Comparison of ENCODE assay signal across 28 mouse cellular contexts in genomic region chr9:118003937-118004336, GRCm38 (mm10). TPM values are rescaled to one million over a fixed set of nuclear protein-coding genes. Genes with fewer than 3 reads are reported as not detected.
DNase-seq lines count a peak whose midpoint lies in the region; ATAC-seq and TF ChIP-seq lines count a peak whose summit lies in the region.
"Had no signal": no experiment of that assay in that cellular context is flagged by ENCODE, and none has a peak within 500 bp of the region (broad histone marks: within the 10 kb centered on the region; RNA-seq: fewer than 3 reads in every experiment).

No protein-coding gene starts in this region.

- H3K4me3 ChIP-seq in intestine, embryonic 14.5 days (ENCODE audit: low read depth, low read length) = no peak overlapping the region
- no peak overlapping the region for H3K4me3 ChIP-seq in intestine, postnatal 0 days (ENCODE audit: low read depth, low read length)
- H3K4me3 ChIP-seq in lung, postnatal 0 days (ENCODE audit: low read depth, low read length) = no peak overlapping the region
- no peak overlapping the region for H3K4me3 ChIP-seq in intestine, embryonic 16.5 days (ENCODE audit: low read length)
- H3K4me3 ChIP-seq: heart, embryonic 10.5 days; heart, embryonic 15.5 days; kidney, embryonic 15.5 days; layer of hippocampus, adult 2 months; left cerebral cortex, adult 2 months; liver, embryonic 13.5 days; neural tube, embryonic 12.5 days had no signal

- WGBS in intestine, embryonic 14.5 days = 47% methylated on average over 4 of the region's 4 CpGs
- 66% methylated on average over 4 of the region's 4 CpGs for WGBS in intestine, postnatal 0 days
- WGBS in lung, postnatal 0 days = 71% methylated on average over 4 of the region's 4 CpGs
- 75% methylated on average over 4 of the region's 4 CpGs for WGBS in intestine, embryonic 16.5 days

- H3K36me3 ChIP-seq in intestine, embryonic 14.5 days (ENCODE audit: control insufficient read depth, insufficient read depth, low read length) = no peaks in the 10 kb centered on the region
- H3K36me3 ChIP-seq in intestine, postnatal 0 days (ENCODE audit: control insufficient read depth, insufficient read depth) = no peaks in the 10 kb centered on the region
- H3K36me3 ChIP-seq in lung, postnatal 0 days (ENCODE audit: insufficient read depth, low read length) = no peaks in the 10 kb centered on the region
- no peaks in the 10 kb centered on the region for H3K36me3 ChIP-seq in intestine, embryonic 16.5 days (ENCODE audit: control insufficient read depth, insufficient read depth, low read length)
- H3K36me3 ChIP-seq: G1E; heart, embryonic 10.5 days; heart, embryonic 15.5 days; kidney, embryonic 15.5 days; liver, embryonic 13.5 days; neural tube, embryonic 12.5 days had no signal

- DNase-seq in embryo, embryonic 10.5 days (ENCODE audit: low spot score) = peak; percentile 3
- no peak for DNase-seq in embryo, embryonic 9.5 days (ENCODE audit: extremely low spot score)
- DNase-seq in intestine, embryonic 14.5 days (ENCODE audit: low spot score) = peak; percentile 52
- peak; percentile 6 for DNase-seq in lung, postnatal 0 days (ENCODE audit: low spot score)
- DNase-seq in lung, postnatal 10 days = no peak
- DNase-seq in layer of hippocampus, adult 11-12 months (ENCODE audit: low spot score) = no peak
- DNase-seq: adrenal gland, adult 8-10 months; cerebellum, adult 8-10 months; cerebellum, postnatal 25 days; kidney, adult 11 months; kidney, postnatal 25 days; liver, embryonic 13.5 days; lung, adult 18-20 months; thymus, adult 18-20 months; thymus, postnatal 25 days had no signal

- ATAC-seq in intestine, embryonic 14.5 days (replicated peaks; ENCODE audit: low FRiP score, low TSS enrichment, low read depth) = no peak
- ATAC-seq in intestine, postnatal 0 days = no peak
- ATAC-seq in lung, postnatal 0 days = no peak
- ATAC-seq in intestine, embryonic 16.5 days = 0 out of 2 replicates have a peak, but pooled peaks have one; percentile 38
- ATAC-seq: forebrain, embryonic 14.5 days; hindbrain, embryonic 16.5 days; midbrain, embryonic 16.5 days had no signal

- no peak for TF ChIP-seq CTCF in intestine, postnatal 0 days (IDR thresholded peaks at IDR 0.05; ENCODE audit: low read depth)
- TF ChIP-seq CTCF in lung, postnatal 0 days (IDR thresholded peaks at IDR 0.05) = no peak

- H3K9me3 ChIP-seq in intestine, embryonic 14.5 days (ENCODE audit: control insufficient read depth, low read length) = no peaks in the 10 kb centered on the region
- H3K9me3 ChIP-seq in intestine, postnatal 0 days (ENCODE audit: control insufficient read depth) = no peaks in the 10 kb centered on the region
- no peaks in the 10 kb centered on the region for H3K9me3 ChIP-seq in lung, postnatal 0 days (ENCODE audit: low read length)
- H3K9me3 ChIP-seq in intestine, embryonic 16.5 days (ENCODE audit: control insufficient read depth, low read length) = no peaks in the 10 kb centered on the region
- H3K9me3 ChIP-seq: G1E; heart, embryonic 10.5 days; heart, embryonic 15.5 days; kidney, embryonic 15.5 days; liver, embryonic 13.5 days; neural tube, embryonic 12.5 days had no signal

- H3K4me2 ChIP-seq in intestine, embryonic 14.5 days (ENCODE audit: low read length) = no peak overlapping the region
- H3K4me2 ChIP-seq in intestine, postnatal 0 days (replicated peaks; ENCODE audit: low read depth) = no peak overlapping the region
- H3K4me2 ChIP-seq in lung, postnatal 0 days (replicated peaks; ENCODE audit: low read depth, low read length) = no peak overlapping the region
- H3K4me2 ChIP-seq in intestine, embryonic 16.5 days (ENCODE audit: low read depth, low read length) = no peak overlapping the region
- H3K4me2 ChIP-seq: heart, embryonic 15.5 days; kidney, embryonic 15.5 days; liver, embryonic 13.5 days; midbrain, embryonic 11.5 days; neural tube, embryonic 12.5 days had no signal

- peaks cover 6% of the 10 kb centered on the region; the same call in 1 of the 2 replicates for H3K4me1 ChIP-seq in intestine, embryonic 14.5 days (replicated peaks; ENCODE audit: control insufficient read depth, insufficient read depth, low read length)
- no peaks in the 10 kb centered on the region for H3K4me1 ChIP-seq in intestine, postnatal 0 days (replicated peaks; ENCODE audit: control insufficient read depth, insufficient read depth, low read length)
- no peaks in the 10 kb centered on the region for H3K4me1 ChIP-seq in lung, postnatal 0 days (ENCODE audit: insufficient read depth, low read depth, low read length)
- 0 out of 2 replicates have a peak, but pooled peaks cover 4% of the 10 kb centered on the region for H3K4me1 ChIP-seq in intestine, embryonic 16.5 days (ENCODE audit: control insufficient read depth, insufficient read depth, low read length)
- H3K4me1 ChIP-seq: heart, embryonic 10.5 days; heart, embryonic 15.5 days; kidney, embryonic 15.5 days; liver, embryonic 13.5 days; neural tube, embryonic 12.5 days had no signal

- H3K9ac ChIP-seq in intestine, embryonic 14.5 days (ENCODE audit: low read length) = no peak overlapping the region
- H3K9ac ChIP-seq in intestine, postnatal 0 days (ENCODE audit: low read depth, low read length) = no peak overlapping the region
- H3K9ac ChIP-seq in lung, postnatal 0 days (replicated peaks; ENCODE audit: low read depth) = no peak overlapping the region
- H3K9ac ChIP-seq in intestine, embryonic 16.5 days (ENCODE audit: low read depth, low read length) = no peak overlapping the region
- H3K9ac ChIP-seq: heart, embryonic 15.5 days; kidney, embryonic 15.5 days; liver, embryonic 13.5 days; neural tube, embryonic 12.5 days had no signal

- TF ChIP-seq EP300 in lung, postnatal 0 days (IDR thresholded peaks at IDR 0.05) = no peak

- no peaks in the 10 kb centered on the region for H3K27me3 ChIP-seq in intestine, embryonic 14.5 days (replicated peaks; ENCODE audit: control insufficient read depth, insufficient read depth, low read length)
- H3K27me3 ChIP-seq in intestine, postnatal 0 days (replicated peaks; ENCODE audit: control insufficient read depth, insufficient read depth, low read length) = no peaks in the 10 kb centered on the region
- no peaks in the 10 kb centered on the region for H3K27me3 ChIP-seq in lung, postnatal 0 days (replicated peaks; ENCODE audit: insufficient read depth, low read length)
- no peaks in the 10 kb centered on the region for H3K27me3 ChIP-seq in intestine, embryonic 16.5 days (replicated peaks; ENCODE audit: control insufficient read depth, insufficient read depth, low read length)
- H3K27me3 ChIP-seq: heart, embryonic 15.5 days; kidney, embryonic 15.5 days; liver, embryonic 13.5 days; neural tube, embryonic 12.5 days had no signal

- H3K27ac ChIP-seq in intestine, embryonic 14.5 days (ENCODE audit: low read depth) = peak overlapping the region; percentile 67
- no peak overlapping the region; the same call in 1 of the 2 replicates for H3K27ac ChIP-seq in intestine, postnatal 0 days (ENCODE audit: low read depth, low read length)
- H3K27ac ChIP-seq in lung, postnatal 0 days (ENCODE audit: low read length) = no peak overlapping the region
- no peak overlapping the region for H3K27ac ChIP-seq in intestine, embryonic 16.5 days (ENCODE audit: low read length)
- H3K27ac ChIP-seq: heart, embryonic 10.5 days; heart, embryonic 15.5 days; kidney, embryonic 15.5 days; layer of hippocampus, adult 2 months; left cerebral cortex, adult 2 months; liver, embryonic 13.5 days; neural tube, embryonic 12.5 days had no signal

RNA-seq across cellular contexts. Expression of gene Azi2, which starts 36.4 kb away (rescaled TPM):
- 78.2 and 89.0 TPM in 2 replicates for polyA plus RNA-seq in intestine, embryonic 14.5 days (2014; fragmentation: Nextera tagmentation; extraction: Ambion mirVana)
- 72.0 and 74.5 TPM in 2 replicates for polyA plus RNA-seq in intestine, postnatal 0 days (2015; fragmentation: Nextera tagmentation; extraction: Ambion mirVana)
- 58.4 and 59.5 TPM in 2 replicates for polyA plus RNA-seq in lung, postnatal 0 days (2015; fragmentation: Nextera tagmentation; extraction: Ambion mirVana)
- 68.3 and 71.3 TPM in 2 replicates for polyA plus RNA-seq in intestine, embryonic 16.5 days (2015; fragmentation: Nextera tagmentation; extraction: Ambion mirVana)

Comparison
In these comparisons a context has a peak if more than half of its experiments do, and no peak if none do; other contexts are left out.
1. DNase-seq: peak in embryo, embryonic 10.5 days (single experiment), intestine, embryonic 14.5 days (single experiment) and lung, postnatal 0 days (single experiment); none in embryo, embryonic 9.5 days (single experiment), lung, postnatal 10 days (single experiment) and layer of hippocampus, adult 11-12 months (single experiment).